Mouse (Mus musculus) cerebellum, postnatal 14 days (tissue): ENCODE results near the gene Tmem262.

ENCODE experiments used
- DNase-seq, 2 experiments: peaks; one replicate each; pipeline ENCODE4 v3.0.0; 2021; ENCODE audit warnings: mixed read lengths in 2 of 2

Tmem262 gene

GRCm38 (mm10) chr19:6061641-6062302, 18.1 kb upstream of the Tmem262 start:
- DNase-seq, result peak; percentile 58 to 66

- DNase-seq, result no peak
Observed at GRCm38 (mm10) chr19:6062418-6062817, 17.4 kb upstream of the Tmem262 start.

GRCm38 (mm10) chr19:6063081-6063480, 16.8 kb upstream of the Tmem262 start:
- DNase-seq, result no peak

GRCm38 (mm10) chr19:6066571-6066970, 13.3 kb upstream of the Tmem262 start:
- no peak for DNase-seq

- peak; percentile 92 to 96 for DNase-seq
Observed at GRCm38 (mm10) chr19:6067011-6067723, 12.7 kb upstream of the Tmem262 start.

GRCm38 (mm10) chr19:6067724-6068415, 12.0 kb upstream of the Tmem262 start, which contains the start of gene Tm7sf2:
Tm7sf2 (minus strand) TSS chr19:6068373.
- peak; percentile 87 to 91 for DNase-seq

GRCm38 (mm10) chr19:6068951-6069350, 10.9 kb upstream of the Tmem262 start:
- peak in 1 of 2 experiments; percentile 53 for DNase-seq

GRCm38 (mm10) chr19:6069851-6070250, 10.0 kb upstream of the Tmem262 start:
- no peak for DNase-seq

- peak; percentile 50 to 65 for DNase-seq
Observed at GRCm38 (mm10) chr19:6070571-6071250, 9.1 kb upstream of the Tmem262 start.

- peak in 1 of 2 experiments; percentile 25 for DNase-seq
Observed at GRCm38 (mm10) chr19:6071261-6071660, 8.6 kb upstream of the Tmem262 start.

- no peak for DNase-seq
Observed at GRCm38 (mm10) chr19:6073889-6074288, 5.9 kb upstream of the Tmem262 start.

GRCm38 (mm10) chr19:6076564-6077393, 3.1 kb upstream of the Tmem262 start, which contains the start of gene Vps51:
Vps51 (minus strand) TSS chr19:6077231.
- peak; percentile 90 to 92 for DNase-seq

- no peak for DNase-seq
Observed at GRCm38 (mm10) chr19:6082156-6082555, 2.3 kb downstream of the Tmem262 start, which contains the start of gene Gm28374. Gm28374 (minus strand) TSS chr19:6082256.

- DNase-seq, result peak; percentile 98 to 99
Observed at GRCm38 (mm10) chr19:6084478-6085248, 4.8 kb downstream of the Tmem262 start, which contains the start of the genes Zfpl1 and Cdca5. Zfpl1 (minus strand) TSS chr19:6084956. Cdca5 (plus strand) TSS chr19:6084983.

- peak; percentile 45 to 56 for DNase-seq
Observed at GRCm38 (mm10) chr19:6085417-6085879, 5.6 kb downstream of the Tmem262 start.

GRCm38 (mm10) chr19:6088841-6089240, 9.0 kb downstream of the Tmem262 start:
- no peak for DNase-seq

GRCm38 (mm10) chr19:6094119-6094518, 14.3 kb downstream of the Tmem262 start, which contains the start of gene AC131692.1:
AC131692.1 (plus strand) TSS chr19:6094419.
- DNase-seq, result no peak

- DNase-seq, result no peak
Observed at GRCm38 (mm10) chr19:6097847-6098246, 18.0 kb downstream of the Tmem262 start.

GRCm38 (mm10) chr19:6101186-6101585, 21.4 kb downstream of the Tmem262 start:
- no peak for DNase-seq

GRCm38 (mm10) chr19:6102169-6102853, 22.5 kb downstream of the Tmem262 start:
- no peak for DNase-seq
